Mouse (Mus musculus) adrenal gland, postnatal 36 days (tissue): ENCODE measurements at regions not wholly inside any gene's neighbourhood (a gene's known extent, or its start where the extent isn't known, plus 50 kb on each side); places are given as distances from the start of the nearest gene placed in this dataset.
"Not testable (repeated sequence)": the region's sequence is repeated elsewhere in the genome, so short reads cannot be mapped to it uniquely, and the experiment has no call there.

Experiments
- DNase-seq, 2 experiments: peaks; one replicate each; pipeline ENCODE4 v3.0.0; 2021; ENCODE audit warnings: mixed read lengths in 1 of 2

GRCm38 (mm10) chrX:75734628-75735302, 140.2 kb downstream of the Pls3 start:
- peak in 1 of 2 experiments; percentile 65 for DNase-seq

GRCm38 (mm10) chrX:75733651-75734050, 141.3 kb downstream of the Pls3 start:
- DNase-seq, result peak in 1 of 2 experiments; percentile 89

- peak in 1 of 2 experiments; percentile 48 for DNase-seq
Observed at GRCm38 (mm10) chrX:75729791-75730190, 145.2 kb downstream of the Pls3 start.

GRCm38 (mm10) chrX:75728507-75728906, 146.5 kb downstream of the Pls3 start:
- peak in 1 of 2 experiments; percentile 56 for DNase-seq

GRCm38 (mm10) chrX:75723542-75723941, 145.5 kb upstream of the Rab39b start:
- not testable (repeated sequence) for DNase-seq

GRCm38 (mm10) chrX:75699949-75700348, 121.9 kb upstream of the Rab39b start:
- DNase-seq, result no peak

- not testable (repeated sequence) for DNase-seq
Observed at GRCm38 (mm10) chrX:75675271-75675670, 97.2 kb upstream of the Rab39b start.

- DNase-seq, result peak; percentile 86 to 87
Observed at GRCm38 (mm10) chrX:75673920-75674665, 96.1 kb upstream of the Rab39b start.

- DNase-seq, result no peak
Observed at GRCm38 (mm10) chrX:75673586-75673919, 95.5 kb upstream of the Rab39b start.

- DNase-seq, result peak in 1 of 2 experiments; percentile 0
Observed at GRCm38 (mm10) chrX:75672976-75673375, 94.9 kb upstream of the Rab39b start.

GRCm38 (mm10) chrX:75667636-75668035, 89.6 kb upstream of the Rab39b start:
- no peak for DNase-seq

GRCm38 (mm10) chrX:75643402-75643801, 65.4 kb upstream of the Rab39b start:
- no peak for DNase-seq
